Mouse (Mus musculus) CH12.LX (cell line): ENCODE data around the gene Cebpzos. TPM values are rescaled to one million over a fixed set of nuclear protein-coding genes. Genes with fewer than 3 reads are reported as not detected.

ENCODE experiments used
- DNase-seq: peaks from one replicate; pipeline ENCODE4 v3.0.0-alpha.2; 2013; ENCODE audit errors: extremely low read depth
- H3K27ac ChIP-seq: 2 replicates; pipeline ENCODE4 v1.5.1; 2012; ENCODE audit warnings: low read depth, mild to moderate bottlenecking, control low read depth, moderate library complexity; ENCODE audit not compliant: insufficient read depth
- H3K27me3 ChIP-seq: replicated peaks from 2 replicates; pipeline ENCODE3; 2012; ENCODE audit warnings: inconsistent platforms
- H3K36me3 ChIP-seq, 2 experiments: replicated peaks in 1 of 2; 2 replicates each; pipeline versions ENCODE3 to v1.6.1; 2012; ENCODE audit warnings: inconsistent platforms in 1 of 2, low read length in 1 of 2, mild to moderate bottlenecking in 1 of 2, mixed read lengths in 1 of 2, moderate library complexity in 1 of 2; ENCODE audit not compliant: control insufficient read depth in 1 of 2, insufficient read depth in 1 of 2
- H3K4me1 ChIP-seq, 2 experiments: 2 replicates each; pipeline ENCODE4 v1.6.1; 2012; ENCODE audit warnings: inconsistent platforms in 1 of 2, moderate library complexity in 1 of 2; ENCODE audit not compliant: insufficient read depth in 2 of 2, control insufficient read depth in 1 of 2
- H3K4me2 ChIP-seq: 2 replicates; pipeline ENCODE4 v1.6.1; 2012; ENCODE audit warnings: low read depth, mild to moderate bottlenecking, control low read depth; ENCODE audit not compliant: poor library complexity, insufficient read depth, severe bottlenecking
- H3K4me3 ChIP-seq, 3 experiments: fragments of 150-350 bp in 1 of 3; sonication (generic) in 1 of 3; replicated peaks in 1 of 3; 2 replicates each; pipeline versions ENCODE3 to v1.5.1; 2011 to 2012; ENCODE audit warnings: low read depth in 2 of 3, low read length in 2 of 3, mild to moderate bottlenecking in 2 of 3, moderate library complexity in 2 of 3, control low read depth in 1 of 3, improper control_type of control experiment in 1 of 3, inconsistent platforms in 1 of 3, mixed read lengths in 1 of 3; ENCODE audit not compliant: poor library complexity in 1 of 3
- H3K79me2 ChIP-seq: replicated peaks from 2 replicates; pipeline ENCODE4 v1.6.1; 2012; ENCODE audit warnings: mild to moderate bottlenecking, moderate library complexity; ENCODE audit not compliant: control insufficient read depth, poor library complexity, insufficient read depth, severe bottlenecking; ENCODE audit errors: extremely low read depth
- H3K9ac ChIP-seq: 2 replicates; pipeline ENCODE4 v1.6.1; 2012; ENCODE audit warnings: low read depth, mild to moderate bottlenecking, control low read depth, moderate library complexity; ENCODE audit not compliant: insufficient read depth
- H3K9me3 ChIP-seq: replicated peaks from 2 replicates; pipeline ENCODE3; 2012; ENCODE audit warnings: low read length, inconsistent platforms, mixed read lengths
- BHLHE40 ChIP-seq: IDR thresholded peaks from 2 replicates; pipeline ENCODE4 v1.6.1; 2011; ENCODE audit warnings: mild to moderate bottlenecking, low read depth, low read length, improper control_type of control experiment
- CHD1 ChIP-seq: IDR thresholded peaks from 2 replicates; pipeline ENCODE4 v1.6.1; 2012; ENCODE audit warnings: low read depth, low read length, improper control_type of control experiment, inconsistent platforms
- CHD2 ChIP-seq: IDR thresholded peaks from 2 replicates; pipeline ENCODE4 v1.6.1; 2011; ENCODE audit warnings: low read length, improper control_type of control experiment
- CTCF ChIP-seq, 2 experiments: IDR thresholded peaks in 1 of 2; conservative IDR thresholded peaks in 1 of 2; 2 replicates each; pipeline ENCODE4 v1.5.1; 2011 to 2012; ENCODE audit warnings: low read depth in 2 of 2, low read length in 2 of 2, improper control_type of control experiment in 1 of 2, inconsistent platforms in 1 of 2, mild to moderate bottlenecking in 1 of 2, moderate library complexity in 1 of 2
- E2F4 ChIP-seq: IDR thresholded peaks from 2 replicates; pipeline ENCODE4 v1.6.1; 2011; ENCODE audit warnings: low read depth, low read length, improper control_type of control experiment; ENCODE audit not compliant: insufficient replicate concordance
- ELF1 ChIP-seq: IDR thresholded peaks from 2 replicates; pipeline ENCODE4 v1.6.1; 2014; ENCODE audit warnings: low read depth, mild to moderate bottlenecking, inconsistent platforms, low read length, improper control_type of control experiment
- EP300 ChIP-seq: IDR thresholded peaks from 2 replicates; pipeline ENCODE4 v1.6.1; 2011; ENCODE audit warnings: low read length, improper control_type of control experiment
- ETS1 ChIP-seq: conservative IDR thresholded peaks from 2 replicates; pipeline ENCODE4 v1.6.1; 2012; ENCODE audit warnings: low read depth, mild to moderate bottlenecking, inconsistent platforms, low read length, improper control_type of control experiment, moderate library complexity
- GABPA ChIP-seq: IDR thresholded peaks from 2 replicates; pipeline ENCODE4 v1.6.1; 2012; ENCODE audit warnings: low read depth, low read length, improper control_type of control experiment, inconsistent platforms; ENCODE audit not compliant: insufficient replicate concordance
- HCFC1 ChIP-seq: IDR thresholded peaks from 2 replicates; pipeline ENCODE4 v1.6.1; 2012; ENCODE audit warnings: low read depth, mild to moderate bottlenecking, inconsistent platforms, low read length, improper control_type of control experiment
- IRF4 ChIP-seq: IDR thresholded peaks from 2 replicates; pipeline ENCODE4 v1.6.1; 2014; ENCODE audit warnings: low read depth, mild to moderate bottlenecking, inconsistent platforms, low read length, improper control_type of control experiment
- JUN ChIP-seq: IDR thresholded peaks from 2 replicates; pipeline ENCODE4 v1.6.1; 2011; ENCODE audit warnings: low read depth, mild to moderate bottlenecking, low read length, improper control_type of control experiment, moderate library complexity; ENCODE audit not compliant: insufficient read depth
- JUND ChIP-seq: conservative IDR thresholded peaks from 2 replicates; pipeline ENCODE4 v1.6.1; 2011; ENCODE audit warnings: low read depth, low read length, improper control_type of control experiment
- KAT2A ChIP-seq: IDR thresholded peaks from 2 replicates; pipeline ENCODE4 v1.6.1; 2012; ENCODE audit warnings: low read length, improper control_type of control experiment, inconsistent platforms; ENCODE audit not compliant: insufficient replicate concordance
- MAX ChIP-seq: IDR thresholded peaks from 2 replicates; pipeline ENCODE4 v1.6.1; 2011; ENCODE audit warnings: low read length, improper control_type of control experiment
- MAZ ChIP-seq: IDR thresholded peaks from 2 replicates; pipeline ENCODE4 v1.6.1; 2012; ENCODE audit warnings: low read depth, mild to moderate bottlenecking, inconsistent platforms, low read length, improper control_type of control experiment, moderate library complexity
- MEF2A ChIP-seq: IDR thresholded peaks from 2 replicates; pipeline ENCODE4 v1.6.1; 2014; ENCODE audit warnings: low read depth, mild to moderate bottlenecking, inconsistent platforms, low read length, improper control_type of control experiment, borderline replicate concordance
- MXI1 ChIP-seq: IDR thresholded peaks from 2 replicates; pipeline ENCODE4 v1.6.1; 2011; ENCODE audit warnings: mild to moderate bottlenecking, low read depth, low read length, improper control_type of control experiment
- MYC ChIP-seq: IDR thresholded peaks from 2 replicates; pipeline ENCODE4 v1.6.1; 2011; ENCODE audit warnings: low read depth, mild to moderate bottlenecking, improper control_type of control experiment, low read length
- NELFE ChIP-seq: IDR thresholded peaks from 2 replicates; pipeline ENCODE4 v1.6.1; 2011; ENCODE audit warnings: low read depth, low read length, improper control_type of control experiment
- NRF1 ChIP-seq: IDR thresholded peaks from 2 replicates; pipeline ENCODE4 v1.6.1; 2014; ENCODE audit warnings: low read depth, mild to moderate bottlenecking, inconsistent platforms, low read length, improper control_type of control experiment, moderate library complexity
- PAX5 ChIP-seq: IDR thresholded peaks from 2 replicates; pipeline ENCODE4 v1.6.1; 2012; ENCODE audit warnings: low read length, inconsistent platforms, mixed read lengths
- POLR2A ChIP-seq: IDR thresholded peaks from 2 replicates; pipeline ENCODE4 v1.6.1; 2011; ENCODE audit warnings: low read depth, mild to moderate bottlenecking, improper control_type of control experiment, low read length
- POLR2AphosphoS2 ChIP-seq: IDR thresholded peaks from 2 replicates; pipeline ENCODE4 v1.6.1; 2011; ENCODE audit warnings: low read depth, low read length, improper control_type of control experiment
- SIN3A ChIP-seq: IDR thresholded peaks from 2 replicates; pipeline ENCODE4 v1.6.1; 2012; ENCODE audit warnings: low read length, improper control_type of control experiment, inconsistent platforms
- SMC3 ChIP-seq: IDR thresholded peaks from 2 replicates; pipeline ENCODE4 v1.6.1; 2011; ENCODE audit warnings: low read depth, low read length, improper control_type of control experiment
- TBP ChIP-seq: conservative IDR thresholded peaks from 2 replicates; pipeline ENCODE4 v1.6.1; 2011; ENCODE audit warnings: low read depth, low read length, improper control_type of control experiment
- TCF12 ChIP-seq: IDR thresholded peaks from 2 replicates; pipeline ENCODE4 v1.6.1; 2014; ENCODE audit warnings: low read depth, mild to moderate bottlenecking, inconsistent platforms, low read length, improper control_type of control experiment
- USF1 ChIP-seq: IDR thresholded peaks from 2 replicates; pipeline ENCODE4 v1.6.1; 2014; ENCODE audit warnings: low read depth, mild to moderate bottlenecking, inconsistent platforms, low read length, improper control_type of control experiment
- ZC3H11A ChIP-seq: IDR thresholded peaks from 2 replicates; pipeline ENCODE4 v1.6.1; 2012; ENCODE audit warnings: low read depth, mild to moderate bottlenecking, inconsistent platforms, low read length, improper control_type of control experiment
- ZKSCAN1 ChIP-seq: IDR thresholded peaks from 2 replicates; pipeline ENCODE4 v1.6.1; 2012; ENCODE audit warnings: low read depth, inconsistent platforms, low read length, improper control_type of control experiment, borderline replicate concordance
- ZMIZ1 ChIP-seq: IDR thresholded peaks from 2 replicates; pipeline ENCODE4 v1.6.1; 2012; ENCODE audit warnings: low read depth, mild to moderate bottlenecking, inconsistent platforms, low read length, improper control_type of control experiment
- ZNF384 ChIP-seq: IDR thresholded peaks from 2 replicates; pipeline ENCODE4 v1.6.1; 2012; ENCODE audit warnings: low read depth, low read length, improper control_type of control experiment, inconsistent platforms
- dilution Hi-C: fragments of 300-500 bp; cut with MboI; formaldehyde crosslinking; loops from 2 replicates; pipeline ENCODE4 v1.14.3; 2020; ENCODE audit warnings: low sequenced_read_pairs; ENCODE audit not compliant: extremely low pct_unique_long_range_greater_than_20kb, extremely low pct_ligation_motif_present
- in situ Hi-C: fragments of 300-500 bp; cut with MboI; formaldehyde crosslinking; loops from 3 replicates; pipeline ENCODE4 v1.14.3; 2019; ENCODE audit warnings: low sequenced_read_pairs, low pct_ligation_motif_present, low pct_unique_long_range_greater_than_20kb, mixed read lengths
- polyA plus RNA-seq: library from polyadenylated mRNA; unstranded; fragments of >175 nt; gene quantifications from 2 replicates; pipeline ENCODE4 v1.2.1, GENCODE M21; 2012; ENCODE audit warnings: low read depth; ENCODE audit not compliant: insufficient read length
- total RNA-seq, 2 experiments: library from RNA; depleted of rRNA; stranded (reverse); fragments of 300-350 nt in 1 of 2; fragments of >200 nt in 1 of 2; gene quantifications; 2 replicates each; pipeline ENCODE4 v1.2.3; 2012 to 2014

Cebpzos gene
- 27.8 and 29.9 TPM in 2 replicates for total RNA-seq (2012; rRNA removed)
- total RNA-seq (2014; rRNA removed): 62.0 and 63.7 TPM in 2 replicates
- 25.9 and 34.8 TPM in 2 replicates for polyA plus RNA-seq

GRCm38 (mm10) chr17:78916369-78916813 is at the start of gene Cebpzos:
Cebpzos (plus strand) TSS chr17:78916500.
- in situ Hi-C loops: loop anchor here (5.0 kb wide), 1 partner anchor 34 kb away; the partner anchor contains the start of gene Eif2ak2
- dilution Hi-C loops: no loop called here
- peak; percentile 88 for DNase-seq

DNA sequence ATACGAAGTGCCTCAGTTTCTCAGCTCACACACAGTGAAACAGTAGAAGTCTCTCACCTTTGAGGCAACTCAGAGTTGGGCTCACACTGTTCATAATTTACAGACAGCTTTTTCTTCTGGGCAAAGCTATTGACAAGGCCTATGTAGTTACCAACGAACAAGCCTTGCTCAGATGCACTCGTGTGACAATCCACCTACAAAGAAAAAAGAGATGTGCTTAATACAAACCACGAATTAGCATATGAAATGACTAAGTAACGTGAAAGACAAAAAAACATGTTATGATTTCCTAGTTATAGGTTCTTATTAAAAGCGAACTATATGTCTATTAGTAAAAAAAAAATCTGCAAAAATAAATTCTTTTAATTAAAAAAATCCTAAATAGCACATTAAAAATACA is 42.4 kb upstream of the Cebpzos start:
- DNase-seq: no peak
- no peak for TF ChIP-seq USF1
- no peak for TF ChIP-seq CHD1
- no peak for TF ChIP-seq IRF4
- TF ChIP-seq ZMIZ1: no peak
- TF ChIP-seq EP300: no peak
- TF ChIP-seq BHLHE40: no peak
- TF ChIP-seq GABPA: no peak
- TF ChIP-seq NELFE: no peak
- TF ChIP-seq ZKSCAN1: no peak
- TF ChIP-seq MYC: no peak
- no peak for TF ChIP-seq ZC3H11A
- no peak for TF ChIP-seq PAX5
- TF ChIP-seq SIN3A: no peak
- TF ChIP-seq MAX: no peak
- H3K27me3 ChIP-seq: no peaks in the 10 kb centered on the region
- no peaks in the 10 kb centered on the region for H3K79me2 ChIP-seq
- dilution Hi-C loops: no loop called here
- in situ Hi-C loops: no loop called here
- no peak overlapping the region for H3K4me3 ChIP-seq
- no peak overlapping the region for H3K4me2 ChIP-seq
- no peak overlapping the region for H3K27ac ChIP-seq
- peaks cover 39 to 85% of the 10 kb centered on the region in 2 experiments for H3K36me3 ChIP-seq
- H3K9ac ChIP-seq: no peak overlapping the region
- no peaks in the 10 kb centered on the region for H3K4me1 ChIP-seq
- H3K9me3 ChIP-seq: no peaks in the 10 kb centered on the region

More at GRCm38 (mm10) chr17:78916369-78916813, at the start of gene Cebpzos:
- H3K4me3 ChIP-seq: peak within 1 kb of the TSS; percentile 74 to 91 (median 84)
- TF ChIP-seq GABPA (no peak; the same call in 1 of the 2 replicates), TCF12 (peak; percentile 66; the same call in 1 of the 2 replicates), ZNF384 (no peak), SIN3A (peak; percentile 60; the same call in 1 of the 2 replicates), ETS1 (no peak), POLR2AphosphoS2 (peak; percentile 71; the same call in 1 of the 2 replicates), POLR2A (peak; percentile 77), PAX5 (no peak), HCFC1 (peak; percentile 83), NELFE (peak; percentile 89), TBP (0 out of 2 replicates have a peak, but pooled peaks have one; percentile 9), JUN (no peak), CHD2 (peak; percentile 38; the same call in 1 of the 2 replicates), ZMIZ1 (peak; percentile 61), MXI1 (peak; percentile 64; the same call in 1 of the 2 replicates), MEF2A (0 out of 2 replicates have a peak, but pooled peaks have one; percentile 43), JUND (no peak), SMC3 (no peak), KAT2A (peak; percentile 69; the same call in 1 of the 2 replicates), EP300 (no peak), MAZ (no peak), ZC3H11A (no peak), MYC (no peak), BHLHE40 (peak; percentile 6; the same call in 1 of the 2 replicates), CTCF (conservative IDR thresholded peaks at IDR 0.05 in 1 of 2, IDR thresholded peaks at IDR 0.05 in 1 of 2; ENCODE audit: low read depth in 2 of 2, low read length in 2 of 2) (no peak), ELF1 (peak; percentile 90), E2F4 (no peak), ZKSCAN1 (no peak), MAX (peak; percentile 85), NRF1 (peak; percentile 91)
- H3K9ac ChIP-seq: peak within 1 kb of the TSS; percentile 76
- no peaks in the 10 kb centered on the region for H3K27me3 ChIP-seq
- no peaks in the 10 kb centered on the region for H3K79me2 ChIP-seq
- peaks cover 2 to 17% of the 10 kb centered on the region in 2 experiments; a peak in 2 of 4 replicates for H3K4me1 ChIP-seq
- H3K36me3 ChIP-seq: peaks cover 27 to 33% of the 10 kb centered on the region in 2 experiments
- peak within 1 kb of the TSS; percentile 76 for H3K4me2 ChIP-seq
- H3K9me3 ChIP-seq: no peaks in the 10 kb centered on the region
- H3K27ac ChIP-seq: peak within 1 kb of the TSS; percentile 56
